Mouse (Mus musculus): ENCODE results near the gene Syk. TPM values are rescaled to one million over a fixed set of nuclear protein-coding genes. Genes with fewer than 3 reads are reported as not detected.
A peak's percentile ranks its signal among the peaks of the same experiment; 100 is the strongest.

The Syk gene
- polyA plus RNA-seq, 1 experiment from 2014 or later = 2.2 TPM

DNA sequence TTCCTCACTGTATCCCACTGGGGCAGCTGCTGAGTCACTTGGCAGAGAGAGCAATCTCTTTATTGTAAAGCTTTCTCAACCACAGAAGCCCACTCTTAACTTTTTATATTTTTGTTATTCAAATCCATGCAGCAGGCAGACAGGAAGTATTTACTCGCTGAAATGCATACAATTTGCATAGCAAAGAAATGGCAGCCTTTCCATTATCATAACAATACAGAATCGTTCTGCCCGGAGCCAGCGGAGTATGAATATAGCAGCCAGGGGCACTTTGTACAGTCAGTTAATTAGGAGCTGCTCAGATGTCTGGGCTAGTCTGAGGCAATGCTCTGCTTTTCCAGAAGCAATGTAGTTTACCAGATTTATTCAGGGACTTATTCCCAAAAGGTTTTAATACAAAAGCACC lies 20.8 kb upstream of the Syk start:
- 18% methylated on average over 4 of the region's 4 CpGs for WGBS
- peaks cover 3% of the 10 kb centered on the region; the same call in 1 of the 2 replicates for H3K4me1 ChIP-seq (replicated peaks; ENCODE audit: control insufficient read depth, insufficient read depth, low read length)
- no peak for DNase-seq (ENCODE audit: low spot score)
- no peaks in the 10 kb centered on the region for H3K9me3 ChIP-seq (ENCODE audit: control insufficient read depth, low read length)
- H3K4me2 ChIP-seq (ENCODE audit: low read depth, low read length, severe bottlenecking) = no peak overlapping the region
- H3K27ac ChIP-seq (ENCODE audit: low read depth, low read length) = no peak overlapping the region
- H3K4me3 ChIP-seq (ENCODE audit: low read depth, low read length) = no peak overlapping the region
- H3K9ac ChIP-seq (ENCODE audit: low read length) = no peak overlapping the region
- H3K27me3 ChIP-seq (ENCODE audit: control insufficient read depth, insufficient read depth, low read length) = no peaks in the 10 kb centered on the region
- peak; percentile 84 for ATAC-seq (replicated peaks; ENCODE audit: low FRiP score)
- no peaks in the 10 kb centered on the region for H3K36me3 ChIP-seq (ENCODE audit: control insufficient read depth, insufficient read depth, low read length)

- Histone ChIP-seq H3K4me2 (ENCODE audit: low read depth, low read length, severe bottlenecking) (no peak overlapping the region), H3K36me3 (ENCODE audit: control insufficient read depth, insufficient read depth, low read length) (no peaks in the 10 kb centered on the region), H3K9ac (ENCODE audit: low read length) (no peak overlapping the region), H3K9me3 (ENCODE audit: control insufficient read depth, low read length) (no peaks in the 10 kb centered on the region), H3K27me3 (ENCODE audit: control insufficient read depth, insufficient read depth, low read length) (no peaks in the 10 kb centered on the region), H3K4me3 (ENCODE audit: low read depth, low read length) (no peak overlapping the region), H3K27ac (ENCODE audit: low read depth, low read length) (no peak overlapping the region), H3K4me1 (replicated peaks; ENCODE audit: control insufficient read depth, insufficient read depth, low read length) (peaks cover 3% of the 10 kb centered on the region; the same call in 1 of the 2 replicates)
- ATAC-seq (replicated peaks; ENCODE audit: low FRiP score) (no peak), DNase-seq (ENCODE audit: low spot score) (no peak)
- WGBS = 80% methylated on average over 18 of the region's 18 CpGs
These were observed 17.8 kb upstream of the Syk start for GRCm38 (mm10) chr13:52565103-52565739.

GRCm38 (mm10) chr13:52566188-52566760 lies 16.7 kb upstream of the Syk start:
- Histone ChIP-seq H3K9me3 (ENCODE audit: control insufficient read depth, low read length) (no peaks in the 10 kb centered on the region), H3K27me3 (ENCODE audit: control insufficient read depth, insufficient read depth, low read length) (no peaks in the 10 kb centered on the region), H3K36me3 (ENCODE audit: control insufficient read depth, insufficient read depth, low read length) (no peaks in the 10 kb centered on the region), H3K27ac (ENCODE audit: low read depth, low read length) (no peak overlapping the region), H3K4me1 (replicated peaks; ENCODE audit: control insufficient read depth, insufficient read depth, low read length) (peaks cover 3% of the 10 kb centered on the region; the same call in 1 of the 2 replicates), H3K9ac (ENCODE audit: low read length) (no peak overlapping the region), H3K4me3 (ENCODE audit: low read depth, low read length) (no peak overlapping the region), H3K4me2 (ENCODE audit: low read depth, low read length, severe bottlenecking) (no peak overlapping the region)
- no peak for ATAC-seq (replicated peaks; ENCODE audit: low FRiP score)
- DNase-seq (ENCODE audit: low spot score) = no peak
- 84% methylated on average over 9 of the region's 9 CpGs for WGBS

DNA sequence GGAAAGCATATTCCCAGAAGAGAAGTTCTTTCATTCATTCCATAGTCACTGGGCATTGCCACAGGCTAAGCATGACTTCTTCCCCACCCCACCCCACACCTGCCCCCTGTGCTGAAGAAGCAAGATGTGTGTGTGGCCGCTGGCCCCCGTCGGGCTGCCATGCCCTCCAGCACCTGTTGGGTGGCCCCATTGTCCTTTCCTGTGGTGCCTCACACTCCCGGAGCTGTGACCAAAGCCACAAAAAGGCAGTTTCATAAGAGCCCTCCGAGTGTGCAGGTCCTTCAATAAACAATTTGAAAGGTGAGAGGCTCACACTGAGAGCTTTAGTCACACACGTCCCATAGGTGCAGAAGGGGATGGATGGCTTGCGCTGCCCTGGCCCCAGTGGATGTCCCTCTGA lies 16.2 kb upstream of the Syk start:
- WGBS = 84% methylated on average over 7 of the region's 7 CpGs

DNA sequence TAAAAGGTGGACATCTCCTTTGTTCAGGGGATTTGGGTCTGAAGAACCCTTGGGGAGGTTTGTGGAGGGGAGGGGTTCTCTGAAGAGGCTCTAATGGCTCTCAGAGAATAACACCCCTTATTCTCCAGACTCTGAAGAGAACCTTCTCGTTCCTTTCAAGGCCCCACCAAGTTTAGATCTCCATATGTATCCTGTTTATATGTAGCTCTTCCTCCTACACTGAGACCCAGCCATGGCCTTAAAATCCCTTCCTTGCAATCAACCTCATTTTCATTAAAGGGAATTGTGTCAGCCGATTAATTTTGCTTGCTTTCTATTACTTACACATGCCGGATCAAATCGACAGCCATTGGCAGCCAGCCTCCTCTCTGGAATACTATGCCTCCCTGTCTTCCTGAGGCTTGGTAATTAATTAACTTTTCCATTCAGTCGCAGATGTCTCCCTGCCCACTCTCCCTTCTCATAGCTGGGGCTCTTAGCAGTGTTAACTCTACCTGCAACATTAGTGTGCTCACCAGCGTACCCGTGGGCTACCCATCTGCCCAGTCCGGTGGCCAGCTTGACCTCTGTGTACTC lies 13.7 kb upstream of the Syk start:
- Histone ChIP-seq H3K27me3 (ENCODE audit: control insufficient read depth, insufficient read depth, low read length) (no peaks in the 10 kb centered on the region), H3K9me3 (ENCODE audit: control insufficient read depth, low read length) (no peaks in the 10 kb centered on the region), H3K4me3 (ENCODE audit: low read depth, low read length) (no peak overlapping the region), H3K4me2 (ENCODE audit: low read depth, low read length, severe bottlenecking) (no peak overlapping the region), H3K4me1 (replicated peaks; ENCODE audit: control insufficient read depth, insufficient read depth, low read length) (no peaks in the 10 kb centered on the region), H3K27ac (ENCODE audit: low read depth, low read length) (no peak overlapping the region), H3K9ac (ENCODE audit: low read length) (no peak overlapping the region), H3K36me3 (ENCODE audit: control insufficient read depth, insufficient read depth, low read length) (no peaks in the 10 kb centered on the region)
- ATAC-seq (replicated peaks; ENCODE audit: low FRiP score) (no peak), DNase-seq (ENCODE audit: low spot score) (no peak)
- 70% methylated on average over 8 of the region's 8 CpGs for WGBS

More for the DNA sequence above, 16.2 kb upstream of the Syk start:
- H3K9me3 ChIP-seq (ENCODE audit: control insufficient read depth, low read length) = no peaks in the 10 kb centered on the region
- no peak overlapping the region for H3K27ac ChIP-seq (ENCODE audit: low read depth, low read length)
- ATAC-seq (replicated peaks; ENCODE audit: low FRiP score) (no peak), DNase-seq (ENCODE audit: low spot score) (no peak)
- no peaks in the 10 kb centered on the region for H3K4me1 ChIP-seq (replicated peaks; ENCODE audit: control insufficient read depth, insufficient read depth, low read length)
- no peaks in the 10 kb centered on the region for H3K27me3 ChIP-seq (ENCODE audit: control insufficient read depth, insufficient read depth, low read length)
- H3K9ac ChIP-seq (ENCODE audit: low read length) = no peak overlapping the region
- H3K4me2 ChIP-seq (ENCODE audit: low read depth, low read length, severe bottlenecking) = no peak overlapping the region
- H3K36me3 ChIP-seq (ENCODE audit: control insufficient read depth, insufficient read depth, low read length) = no peaks in the 10 kb centered on the region
- H3K4me3 ChIP-seq (ENCODE audit: low read depth, low read length) = no peak overlapping the region

GRCm38 (mm10) chr13:52570276-52570675 lies 12.7 kb upstream of the Syk start:
- H3K27me3 ChIP-seq (ENCODE audit: control insufficient read depth, insufficient read depth, low read length) = no peaks in the 10 kb centered on the region
- WGBS = 86% methylated on average over 9 of the region's 9 CpGs

DNA sequence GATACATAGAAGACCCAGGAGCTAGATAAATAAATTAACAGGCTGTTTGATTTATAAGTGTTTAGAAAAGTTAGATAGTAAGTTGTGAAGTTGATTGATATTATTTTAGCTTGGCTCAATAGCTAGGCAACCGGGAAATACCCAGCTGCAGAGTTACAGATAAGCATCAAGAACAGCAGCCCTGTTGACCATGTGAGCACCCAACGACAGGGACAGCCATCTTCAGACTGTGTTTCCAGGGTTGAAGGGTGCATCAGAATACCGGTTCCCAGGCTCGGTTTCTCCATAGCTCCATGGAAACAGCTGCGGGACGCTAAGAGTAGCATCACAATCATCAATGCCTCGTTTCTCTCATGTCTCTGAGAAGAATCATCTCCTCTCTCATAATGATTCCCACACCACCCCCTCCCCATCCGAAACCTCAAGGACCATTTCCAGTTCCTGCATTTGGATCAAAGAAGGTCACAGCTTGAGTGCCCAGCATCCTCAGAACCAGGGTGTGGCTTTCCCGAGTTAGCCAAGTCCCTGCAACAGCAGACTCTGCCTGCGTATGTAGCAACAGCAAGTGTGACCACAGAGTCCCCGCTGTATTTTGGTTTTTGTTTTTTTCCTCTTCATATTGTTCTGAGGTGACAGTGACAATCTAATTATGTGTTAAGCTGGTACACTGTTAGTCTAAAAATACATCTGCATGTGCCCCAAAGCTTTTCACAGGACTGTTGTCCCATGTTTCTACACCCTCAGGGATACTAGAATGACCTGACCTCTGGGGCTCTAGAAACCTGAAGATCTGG lies 11.2 kb upstream of the Syk start:
- no peak overlapping the region for H3K4me2 ChIP-seq (ENCODE audit: low read depth, low read length, severe bottlenecking)
- H3K9me3 ChIP-seq (ENCODE audit: control insufficient read depth, low read length) = no peaks in the 10 kb centered on the region
- ATAC-seq (replicated peaks; ENCODE audit: low FRiP score) (no peak), DNase-seq (ENCODE audit: low spot score) (no peak)
- no peak overlapping the region for H3K4me3 ChIP-seq (ENCODE audit: low read depth, low read length)
- WGBS = 84% methylated on average over 11 of the region's 11 CpGs
- no peaks in the 10 kb centered on the region for H3K27me3 ChIP-seq (ENCODE audit: control insufficient read depth, insufficient read depth, low read length)
- H3K9ac ChIP-seq (ENCODE audit: low read length) = no peak overlapping the region
- no peak overlapping the region for H3K27ac ChIP-seq (ENCODE audit: low read depth, low read length)
- H3K4me1 ChIP-seq (replicated peaks; ENCODE audit: control insufficient read depth, insufficient read depth, low read length) = no peaks in the 10 kb centered on the region
- H3K36me3 ChIP-seq (ENCODE audit: control insufficient read depth, insufficient read depth, low read length) = no peaks in the 10 kb centered on the region

More at GRCm38 (mm10) chr13:52570276-52570675, 12.7 kb upstream of the Syk start:
- Histone ChIP-seq H3K4me2 (ENCODE audit: low read depth, low read length, severe bottlenecking) (no peak overlapping the region), H3K27ac (ENCODE audit: low read depth, low read length) (no peak overlapping the region), H3K4me1 (replicated peaks; ENCODE audit: control insufficient read depth, insufficient read depth, low read length) (no peaks in the 10 kb centered on the region), H3K9ac (ENCODE audit: low read length) (no peak overlapping the region), H3K9me3 (ENCODE audit: control insufficient read depth, low read length) (no peaks in the 10 kb centered on the region), H3K4me3 (ENCODE audit: low read depth, low read length) (no peak overlapping the region), H3K36me3 (ENCODE audit: control insufficient read depth, insufficient read depth, low read length) (no peaks in the 10 kb centered on the region)
- DNase-seq (ENCODE audit: low spot score) (no peak), ATAC-seq (replicated peaks; ENCODE audit: low FRiP score) (no peak)

GRCm38 (mm10) chr13:52572451-52573446 lies 10.2 kb upstream of the Syk start:
- ATAC-seq (replicated peaks; ENCODE audit: low FRiP score) (no peak), DNase-seq (ENCODE audit: low spot score) (no peak)
- Histone ChIP-seq H3K9me3 (ENCODE audit: control insufficient read depth, low read length) (no peaks in the 10 kb centered on the region), H3K27me3 (ENCODE audit: control insufficient read depth, insufficient read depth, low read length) (no peaks in the 10 kb centered on the region), H3K27ac (ENCODE audit: low read depth, low read length) (no peak overlapping the region), H3K9ac (ENCODE audit: low read length) (no peak overlapping the region), H3K36me3 (ENCODE audit: control insufficient read depth, insufficient read depth, low read length) (no peaks in the 10 kb centered on the region), H3K4me1 (replicated peaks; ENCODE audit: control insufficient read depth, insufficient read depth, low read length) (no peaks in the 10 kb centered on the region), H3K4me2 (ENCODE audit: low read depth, low read length, severe bottlenecking) (no peak overlapping the region), H3K4me3 (ENCODE audit: low read depth, low read length) (no peak overlapping the region)
- WGBS = 75% methylated on average over 9 of the region's 9 CpGs

All from forebrain, embryonic 11.5 days (tissue).